Mouse (Mus musculus) midbrain, embryonic 13.5 days (tissue): ENCODE results near the gene Cyp4f18. TPM values are rescaled to one million over a fixed set of nuclear protein-coding genes. Genes with fewer than 3 reads are reported as not detected.

Experiments
- ATAC-seq: fragments of 200-750 bp; cut with Nextera tagmentation; 2 replicates; pipeline ENCODE4 v1.8.0; 2017; ENCODE audit warnings: mild to moderate bottlenecking, moderate TSS enrichment, moderate library complexity
- H3K27ac ChIP-seq: fragments of 300-500 bp; sonication (generic); 2 replicates; pipeline ENCODE4 v1.5.1; 2015; ENCODE audit warnings: inconsistent platforms, mild to moderate bottlenecking, moderate library complexity
- H3K27me3 ChIP-seq: fragments of 300-500 bp; sonication (generic); 2 replicates; pipeline ENCODE4 v1.6.1; 2015; ENCODE audit warnings: mild to moderate bottlenecking, inconsistent platforms
- H3K36me3 ChIP-seq: fragments of 300-500 bp; sonication (generic); 2 replicates; pipeline ENCODE4 v1.6.1; 2015; ENCODE audit warnings: mild to moderate bottlenecking, inconsistent platforms
- H3K4me1 ChIP-seq: fragments of 300-500 bp; sonication (generic); replicated peaks from 2 replicates; pipeline ENCODE4 v1.6.1; 2015; ENCODE audit warnings: inconsistent platforms
- H3K4me2 ChIP-seq: fragments of 300-500 bp; sonication (generic); replicated peaks from 2 replicates; pipeline ENCODE4 v1.6.1; 2015; ENCODE audit warnings: moderate library complexity, mild to moderate bottlenecking, inconsistent platforms
- H3K4me3 ChIP-seq: fragments of 300-500 bp; sonication (generic); replicated peaks from 2 replicates; pipeline ENCODE4 v1.5.1; 2015; ENCODE audit warnings: mild to moderate bottlenecking, inconsistent platforms
- H3K9ac ChIP-seq: fragments of 300-500 bp; sonication (generic); replicated peaks from 2 replicates; pipeline ENCODE4 v1.6.1; 2015; ENCODE audit warnings: mild to moderate bottlenecking, inconsistent platforms
- H3K9me3 ChIP-seq: fragments of 300-500 bp; sonication (generic); 2 replicates; pipeline ENCODE4 v1.6.1; 2016; ENCODE audit warnings: mild to moderate bottlenecking, inconsistent platforms
- WGBS: fragments of 180-500 bp; shearing (Covaris S2); methylation state at CpG from one replicate; pipeline ENCODE4 v1.1.7; 2015; 5-methylcytosine and 5-hydroxymethylcytosine counted together
- polyA plus RNA-seq: library from polyadenylated mRNA; unstranded; fragments of >200 nt; fragmentation: Nextera tagmentation; extraction: Ambion mirVana; gene quantifications from 2 replicates; pipeline ENCODE4 v1.2.1, GENCODE M21; 2015

Gene Cyp4f18
- polyA plus RNA-seq, 1 experiment from 2014 or later, result 0.35 TPM

DNA sequence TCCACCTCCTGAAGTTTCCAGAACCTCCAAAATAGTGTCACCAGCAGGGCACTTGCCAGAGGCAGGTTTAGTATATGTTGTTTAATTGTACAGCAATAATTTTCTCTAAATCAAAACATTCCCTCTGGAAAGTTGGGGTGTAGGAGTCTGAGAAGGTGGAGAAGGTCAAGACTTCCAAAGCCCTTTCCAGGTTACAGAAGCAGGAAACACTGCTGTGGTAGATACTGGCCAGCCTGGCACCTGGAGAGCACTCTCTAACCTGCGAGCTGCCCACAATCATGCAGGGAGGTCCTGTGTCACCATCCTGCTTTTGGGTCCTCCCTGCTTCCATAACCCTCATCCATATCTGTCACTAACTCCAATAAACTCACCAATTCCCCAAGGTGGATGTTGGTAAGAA lies 2.7 kb downstream of the Cyp4f18 start:
- ATAC-seq, result no peak
- H3K36me3 ChIP-seq, result no peaks in the 10 kb centered on the region
- WGBS, result 72% methylated on average over 1 of the region's 1 CpGs
- H3K9ac ChIP-seq, result no peak overlapping the region
- H3K27me3 ChIP-seq, result no peaks in the 10 kb centered on the region
- H3K27ac ChIP-seq, result no peak overlapping the region
- H3K4me1 ChIP-seq, result no peaks in the 10 kb centered on the region
- no peak overlapping the region for H3K4me2 ChIP-seq
- no peak overlapping the region for H3K4me3 ChIP-seq
- no peaks in the 10 kb centered on the region for H3K9me3 ChIP-seq

DNA sequence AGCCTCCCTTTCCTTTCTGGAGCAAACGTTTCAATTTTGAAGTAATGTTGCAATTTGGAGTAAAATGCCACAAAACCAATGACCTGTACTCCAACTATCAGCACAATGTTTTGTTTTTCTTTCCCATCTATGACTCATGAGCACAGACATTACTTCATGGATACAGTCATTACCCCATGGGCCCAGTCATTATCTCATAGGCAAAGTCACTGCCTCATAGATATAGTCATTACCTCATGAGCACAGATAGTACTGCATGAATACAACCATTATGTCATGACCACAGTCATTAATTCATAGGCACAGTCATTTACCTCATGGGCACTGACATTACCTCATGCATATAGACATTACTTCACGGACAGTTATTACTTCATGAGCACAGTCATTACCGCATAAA lies 3.5 kb downstream of the Cyp4f18 start:
- Histone ChIP-seq H3K4me1 (no peaks in the 10 kb centered on the region), H3K9ac (no peak overlapping the region), H3K27ac (no peak overlapping the region), H3K27me3 (no peaks in the 10 kb centered on the region), H3K9me3 (no peaks in the 10 kb centered on the region), H3K4me2 (no peak overlapping the region), H3K4me3 (no peak overlapping the region), H3K36me3 (no peaks in the 10 kb centered on the region)
- no peak for ATAC-seq
- 84% methylated on average over 3 of the region's 3 CpGs for WGBS

DNA sequence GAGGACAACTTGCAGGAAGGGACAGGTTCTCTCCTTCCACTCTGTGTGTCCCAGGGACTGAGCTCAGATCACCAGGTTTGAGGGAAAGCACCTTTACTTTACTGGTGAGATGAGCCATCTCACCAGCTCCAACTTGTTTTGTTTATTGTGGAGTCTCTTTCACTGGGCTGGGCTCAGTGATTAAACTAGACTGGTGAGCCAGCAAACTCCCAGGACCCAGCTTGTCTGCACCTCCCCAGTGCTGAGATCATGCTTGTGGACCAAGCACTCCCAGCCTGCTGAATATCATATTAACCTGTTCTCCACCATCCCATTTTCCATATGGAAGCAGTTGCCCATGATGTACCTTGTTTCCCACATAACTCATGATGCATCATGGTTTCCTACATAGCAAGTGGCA lies 6.5 kb downstream of the Cyp4f18 start:
- Histone ChIP-seq H3K4me2 (no peak overlapping the region), H3K4me3 (no peak overlapping the region), H3K4me1 (no peaks in the 10 kb centered on the region), H3K9ac (no peak overlapping the region), H3K9me3 (no peaks in the 10 kb centered on the region), H3K27ac (no peak overlapping the region), H3K36me3 (no peaks in the 10 kb centered on the region), H3K27me3 (no peaks in the 10 kb centered on the region)
- no peak for ATAC-seq

DNA sequence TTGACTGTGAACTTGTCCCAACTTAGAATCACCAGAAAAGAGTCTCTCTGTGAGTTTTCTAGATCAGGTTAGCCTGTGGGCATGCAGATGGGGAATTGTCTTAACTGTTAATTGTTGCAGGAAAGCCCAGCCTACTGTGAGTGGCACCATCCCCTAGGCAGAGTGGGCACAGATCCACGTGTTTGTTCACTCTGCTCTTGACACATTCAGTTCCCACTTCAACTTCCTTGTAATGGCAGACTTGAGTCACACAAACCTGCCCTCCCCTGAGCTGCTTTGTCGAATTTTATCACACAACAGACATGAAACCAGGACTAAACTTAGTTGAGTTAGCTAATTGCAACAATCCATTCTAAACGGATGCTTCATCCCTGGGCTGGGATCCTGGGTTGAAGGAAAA lies 9.2 kb downstream of the Cyp4f18 start:
- Histone ChIP-seq H3K4me1 (no peaks in the 10 kb centered on the region), H3K4me2 (no peak overlapping the region), H3K4me3 (no peak overlapping the region), H3K27ac (no peak overlapping the region), H3K27me3 (no peaks in the 10 kb centered on the region), H3K9ac (no peak overlapping the region), H3K36me3 (no peaks in the 10 kb centered on the region), H3K9me3 (no peaks in the 10 kb centered on the region)
- no peak for ATAC-seq
- 64% methylated on average over 3 of the region's 3 CpGs for WGBS

DNA sequence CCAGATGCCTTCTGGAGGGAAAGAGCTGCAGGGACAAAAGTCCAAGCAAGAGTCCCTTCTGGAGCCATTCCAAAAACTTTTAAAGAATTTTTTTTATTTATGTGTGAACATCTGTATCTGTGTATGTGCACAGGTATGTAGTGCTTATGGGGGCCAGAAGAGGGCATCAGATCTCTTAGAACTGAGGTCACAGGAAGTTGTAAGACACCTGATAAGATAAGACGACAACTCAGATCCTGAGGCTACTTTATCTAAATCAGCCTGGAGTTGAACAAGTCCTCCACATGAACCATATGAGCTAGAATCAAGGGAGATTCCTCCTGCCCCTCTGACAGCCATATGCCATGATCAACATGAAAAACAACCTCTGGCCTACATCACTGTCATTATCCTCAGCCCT lies 10.0 kb downstream of the Cyp4f18 start:
- 95% methylated on average over 1 of the region's 1 CpGs for WGBS
- Histone ChIP-seq H3K36me3 (no peaks in the 10 kb centered on the region), H3K27ac (no peak overlapping the region), H3K9ac (no peak overlapping the region), H3K27me3 (no peaks in the 10 kb centered on the region), H3K4me1 (no peaks in the 10 kb centered on the region), H3K4me2 (no peak overlapping the region), H3K9me3 (no peaks in the 10 kb centered on the region), H3K4me3 (no peak overlapping the region)
- ATAC-seq, result no peak

DNA sequence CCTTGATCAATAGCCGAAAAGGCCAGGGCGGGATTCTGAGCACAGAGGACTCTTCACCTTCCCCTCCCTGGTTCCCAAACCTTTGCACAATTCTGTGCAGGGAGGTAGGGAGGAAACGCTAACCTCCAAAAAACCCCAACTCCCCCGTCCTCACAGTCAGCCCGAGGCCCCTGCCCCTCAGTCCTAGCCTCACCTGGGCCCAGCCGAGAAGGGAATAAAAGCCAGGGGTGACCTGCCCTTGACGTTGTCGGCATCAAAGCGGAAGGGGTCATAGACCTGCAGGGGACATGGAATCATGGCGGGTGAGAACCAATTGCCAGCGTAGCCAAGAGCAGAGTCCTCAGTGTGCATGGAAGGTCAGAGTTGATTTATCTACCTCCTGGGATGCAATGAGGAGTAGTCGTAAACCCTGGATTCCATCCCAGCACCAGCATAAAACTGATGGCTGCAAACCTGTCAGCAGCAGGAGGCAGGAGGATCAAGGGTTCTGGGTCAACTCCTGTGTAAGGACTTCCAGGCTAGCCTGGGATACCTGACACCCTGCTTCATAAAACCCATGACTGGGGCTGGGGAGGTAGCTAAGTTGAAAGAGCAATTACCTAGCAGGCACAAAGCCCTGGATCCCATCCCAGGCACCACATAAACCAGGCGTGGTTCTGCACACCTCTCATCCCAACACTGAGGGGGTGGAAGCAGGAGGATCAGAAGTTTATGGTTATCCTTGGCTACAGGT lies 20.4 kb downstream of the Cyp4f18 start:
- peak overlapping the region; percentile 68 for H3K4me2 ChIP-seq
- H3K27me3 ChIP-seq, result 0 out of 2 replicates have a peak, but pooled peaks cover 2% of the 10 kb centered on the region
- no peaks in the 10 kb centered on the region for H3K9me3 ChIP-seq
- H3K4me3 ChIP-seq, result peak overlapping the region; percentile 48
- 0 out of 2 replicates have a peak overlapping the region, but pooled peaks have one; percentile 44 for H3K27ac ChIP-seq
- 60% methylated on average over 13 of the region's 13 CpGs for WGBS
- H3K9ac ChIP-seq, result peak overlapping the region; percentile 65
- no peaks in the 10 kb centered on the region for H3K36me3 ChIP-seq
- peaks cover 9% of the 10 kb centered on the region; the same call in 1 of the 2 replicates for H3K4me1 ChIP-seq
- ATAC-seq, result peak; percentile 68

DNA sequence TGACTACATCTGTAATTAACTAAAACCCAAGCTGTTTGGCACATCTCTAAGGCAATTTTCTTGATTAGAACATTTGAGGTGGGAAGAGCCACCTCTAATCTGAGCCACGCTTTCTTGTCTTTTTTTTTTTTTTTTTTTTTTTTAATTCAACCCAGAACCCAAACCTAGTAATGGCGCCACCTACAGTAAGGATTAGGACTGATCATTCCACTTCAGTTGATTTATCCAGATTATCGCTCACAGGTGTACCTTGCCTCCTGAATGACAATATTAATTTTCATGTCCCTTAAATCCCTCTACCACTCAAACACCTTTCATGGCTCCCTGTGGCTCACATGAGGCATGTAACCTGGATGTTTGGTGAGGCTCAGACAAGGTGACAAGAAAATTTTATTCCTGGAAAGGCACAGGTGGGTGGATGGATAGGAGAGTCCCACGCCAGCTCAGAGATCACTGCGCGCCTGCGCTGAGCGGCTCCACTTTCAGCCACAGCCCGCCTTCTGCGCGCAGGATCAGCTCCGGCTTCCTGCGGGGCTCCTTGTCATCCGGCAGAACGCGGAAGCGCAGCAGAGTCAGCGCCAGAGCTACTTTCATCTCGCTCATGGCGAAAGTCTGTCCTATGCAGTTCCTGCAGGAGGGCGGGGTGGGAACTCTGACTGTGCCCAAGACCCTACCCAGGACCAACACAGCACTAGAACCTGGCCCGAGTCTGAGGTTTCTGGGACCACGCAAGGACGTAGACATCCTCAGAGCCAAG lies 21.1 kb downstream of the Cyp4f18 start:
- H3K4me2 ChIP-seq, result peak overlapping the region; percentile 68
- 0 out of 2 replicates have a peak overlapping the region, but pooled peaks have one; percentile 44 for H3K27ac ChIP-seq
- peaks cover 9% of the 10 kb centered on the region; the same call in 1 of the 2 replicates for H3K4me1 ChIP-seq
- no peaks in the 10 kb centered on the region for H3K9me3 ChIP-seq
- peak overlapping the region; percentile 48 for H3K4me3 ChIP-seq
- 13% methylated on average over 24 of the region's 24 CpGs for WGBS
- no peaks in the 10 kb centered on the region for H3K36me3 ChIP-seq
- 0 out of 2 replicates have a peak, but pooled peaks cover 2% of the 10 kb centered on the region for H3K27me3 ChIP-seq
- ATAC-seq, result peak; percentile 89
- peak overlapping the region; percentile 65 for H3K9ac ChIP-seq

DNA sequence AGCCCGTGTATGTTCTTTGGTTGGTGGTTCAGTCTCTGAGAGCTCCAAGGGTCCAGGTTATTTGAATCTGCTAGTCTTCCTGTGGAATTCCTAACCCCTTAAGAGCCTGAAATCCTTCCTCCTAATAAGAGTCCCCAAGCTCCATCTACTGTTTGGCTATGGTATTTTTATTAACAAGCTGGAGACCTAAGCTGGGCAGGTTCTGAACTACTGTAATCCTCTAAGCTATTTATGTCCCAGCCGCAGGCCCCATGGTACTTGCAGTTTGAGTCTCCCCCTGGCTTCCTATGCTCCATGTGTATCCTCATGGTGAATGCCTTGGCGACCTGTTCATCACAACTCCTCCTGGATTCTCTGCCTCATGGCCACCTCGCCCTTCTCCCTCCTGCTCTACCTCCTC lies 24.8 kb downstream of the Cyp4f18 start:
- 64% methylated on average over 4 of the region's 4 CpGs for WGBS
- H3K9ac ChIP-seq, result no peak overlapping the region
- peaks cover 9% of the 10 kb centered on the region; the same call in 1 of the 2 replicates for H3K4me1 ChIP-seq
- H3K27me3 ChIP-seq, result 0 out of 2 replicates have a peak, but pooled peaks cover 2% of the 10 kb centered on the region
- H3K4me3 ChIP-seq, result no peak overlapping the region
- no peak overlapping the region for H3K27ac ChIP-seq
- no peak overlapping the region for H3K4me2 ChIP-seq
- H3K9me3 ChIP-seq, result no peaks in the 10 kb centered on the region
- ATAC-seq, result no peak
- H3K36me3 ChIP-seq, result no peaks in the 10 kb centered on the region

DNA sequence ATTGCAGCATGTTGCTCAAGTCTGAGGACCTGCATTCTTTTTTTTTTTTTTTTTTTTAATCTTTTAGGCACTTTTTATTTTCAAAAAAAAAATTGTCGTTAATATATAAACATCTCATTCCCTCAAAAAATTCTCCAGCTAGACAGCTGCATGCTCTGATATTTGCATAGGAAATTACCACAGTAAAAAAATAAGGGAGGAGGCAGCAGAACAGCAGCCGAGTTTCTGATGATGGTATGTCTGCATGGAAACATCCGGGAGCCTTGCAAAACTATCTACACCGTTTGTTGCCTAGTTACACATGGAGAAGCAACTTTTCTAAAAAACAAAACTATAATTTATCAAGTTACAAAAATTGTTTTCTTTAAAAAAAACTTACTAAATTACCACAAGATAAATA lies 28.0 kb downstream of the Cyp4f18 start:
- H3K27me3 ChIP-seq, result no peaks in the 10 kb centered on the region
- WGBS, result 87% methylated on average over 4 of the region's 4 CpGs
- no peak overlapping the region for H3K4me3 ChIP-seq
- no peak overlapping the region for H3K27ac ChIP-seq
- ATAC-seq, result no peak
- no peak overlapping the region for H3K9ac ChIP-seq
- H3K4me1 ChIP-seq, result no peaks in the 10 kb centered on the region
- no peaks in the 10 kb centered on the region for H3K9me3 ChIP-seq
- H3K4me2 ChIP-seq, result no peak overlapping the region
- no peaks in the 10 kb centered on the region for H3K36me3 ChIP-seq

DNA sequence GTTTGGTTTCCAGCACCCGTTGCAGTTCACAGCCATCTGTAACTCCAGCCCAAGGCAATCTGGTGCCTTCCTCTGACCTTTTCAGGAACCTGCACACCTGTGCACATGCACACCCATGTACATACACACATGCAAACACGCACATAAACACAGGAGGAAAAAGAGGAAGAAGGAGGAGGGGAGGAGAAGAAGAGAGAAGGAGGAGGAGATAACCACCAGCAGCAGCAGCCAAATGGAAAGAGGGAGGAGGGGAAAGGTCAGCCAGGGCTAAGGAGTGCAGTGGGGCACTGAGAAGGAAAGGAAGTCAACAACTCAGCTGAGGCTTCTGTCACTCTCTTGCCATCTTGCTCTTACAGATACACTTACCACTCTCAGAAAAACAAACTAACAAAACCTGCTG lies 28.4 kb downstream of the Cyp4f18 start:
- no peaks in the 10 kb centered on the region for H3K36me3 ChIP-seq
- no peak overlapping the region for H3K4me2 ChIP-seq
- no peak for ATAC-seq
- H3K9ac ChIP-seq, result no peak overlapping the region
- WGBS, result 69% methylated on average over 2 of the region's 2 CpGs
- no peaks in the 10 kb centered on the region for H3K9me3 ChIP-seq
- H3K27me3 ChIP-seq, result no peaks in the 10 kb centered on the region
- H3K4me1 ChIP-seq, result no peaks in the 10 kb centered on the region
- H3K4me3 ChIP-seq, result no peak overlapping the region
- H3K27ac ChIP-seq, result no peak overlapping the region

DNA sequence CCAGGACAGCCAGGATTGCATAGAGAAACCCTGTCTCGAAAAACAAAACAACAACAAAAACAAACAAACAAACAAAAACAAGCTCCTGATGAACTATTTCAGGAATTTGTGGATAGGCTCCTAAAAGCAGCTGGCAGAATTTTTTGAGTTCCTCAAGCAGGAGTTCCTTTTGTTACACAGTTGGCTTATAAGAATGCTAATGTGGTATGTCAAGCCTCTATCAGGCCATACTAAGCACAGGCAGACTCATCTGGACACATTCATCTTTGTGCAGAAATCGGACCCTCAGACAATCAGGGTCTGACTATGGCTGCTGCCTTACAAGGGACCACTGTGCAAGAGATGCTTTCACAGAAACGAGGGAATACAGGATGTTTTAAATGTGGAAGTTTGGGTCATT lies 35.2 kb downstream of the Cyp4f18 start:
- WGBS, result 81% methylated on average over 3 of the region's 3 CpGs
- no peak for ATAC-seq

DNA sequence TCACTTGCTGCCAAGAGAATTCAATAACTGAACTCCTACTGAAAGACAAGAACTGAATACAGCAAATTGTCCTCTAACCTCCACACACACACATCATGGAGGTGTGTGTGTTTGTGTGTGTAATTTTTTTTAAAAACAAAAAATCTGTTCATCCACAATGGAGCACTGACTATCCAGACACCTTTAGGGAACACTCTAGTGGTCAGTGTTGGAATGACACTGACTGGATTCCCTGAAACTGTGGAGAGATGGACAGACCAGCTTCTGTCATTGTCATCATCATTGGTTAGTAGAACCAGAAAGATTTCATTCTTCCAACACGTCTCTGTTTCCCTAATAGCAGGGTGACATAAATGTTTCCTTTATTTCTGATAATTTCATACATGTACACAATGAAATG lies 37.5 kb downstream of the Cyp4f18 start:
- WGBS, result 89% methylated on average over 1 of the region's 1 CpGs
- no peaks in the 10 kb centered on the region for H3K27me3 ChIP-seq
- no peaks in the 10 kb centered on the region for H3K4me1 ChIP-seq
- H3K36me3 ChIP-seq, result peaks cover 26% of the 10 kb centered on the region
- ATAC-seq, result 0 out of 2 replicates have a peak, but pooled peaks have one; percentile 37
- no peaks in the 10 kb centered on the region for H3K9me3 ChIP-seq
- H3K4me3 ChIP-seq, result no peak overlapping the region
- no peak overlapping the region for H3K9ac ChIP-seq
- H3K27ac ChIP-seq, result no peak overlapping the region
- H3K4me2 ChIP-seq, result no peak overlapping the region

More for the DNA sequence above, 35.2 kb downstream of the Cyp4f18 start:
- Histone ChIP-seq H3K27ac (no peak overlapping the region), H3K4me3 (no peak overlapping the region), H3K9ac (no peak overlapping the region), H3K4me1 (no peaks in the 10 kb centered on the region), H3K36me3 (peaks cover 3% of the 10 kb centered on the region), H3K4me2 (no peak overlapping the region), H3K9me3 (no peaks in the 10 kb centered on the region), H3K27me3 (no peaks in the 10 kb centered on the region)
